Mouse (Mus musculus): ENCODE results near the gene Manba. TPM values are rescaled to one million over a fixed set of nuclear protein-coding genes. Genes with fewer than 3 reads are reported as not detected.
A peak's percentile ranks its signal among the peaks of the same experiment; 100 is the strongest.

The Manba gene
- polyA plus RNA-seq, 1 experiment from 2014 or later: 18.6 TPM

DNA sequence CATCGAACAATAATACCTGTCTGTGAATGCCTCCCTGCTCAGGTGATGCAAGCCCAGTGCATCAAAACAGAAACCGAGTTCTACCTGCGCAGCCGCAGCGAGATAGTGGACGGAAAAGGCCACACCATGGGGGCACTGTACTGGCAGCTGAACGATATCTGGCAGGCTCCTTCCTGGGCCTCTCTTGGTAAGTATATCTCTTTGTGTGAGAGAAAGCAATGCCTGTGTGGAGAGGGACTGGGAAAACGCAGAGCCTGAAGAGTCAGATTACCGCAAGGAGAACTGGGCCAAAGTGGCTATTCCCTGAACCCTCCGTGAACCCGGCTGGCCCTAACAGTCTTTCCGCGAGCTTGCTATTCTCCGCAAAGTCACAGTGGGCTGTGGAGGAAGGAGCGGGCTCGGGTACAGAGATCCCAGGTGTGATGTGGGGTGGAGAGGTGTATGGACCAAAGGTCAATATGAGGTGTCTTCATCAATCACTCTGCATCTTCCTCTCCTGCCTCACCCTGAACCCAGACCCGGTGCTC, 77.8 kb downstream of the Manba start:
- ATAC-seq: no peak
- Histone ChIP-seq H3K27ac (ENCODE audit: low read depth, low read length) (no peak overlapping the region), H3K27me3 (replicated peaks; ENCODE audit: control insufficient read depth, insufficient read depth, low read length) (no peaks in the 10 kb centered on the region), H3K36me3 (ENCODE audit: control insufficient read depth, insufficient read depth) (peaks cover 14% of the 10 kb centered on the region; the same call in 1 of the 2 replicates), H3K4me1 (replicated peaks; ENCODE audit: control insufficient read depth, insufficient read depth, low read length) (no peaks in the 10 kb centered on the region), H3K4me3 (ENCODE audit: low read depth, low read length) (no peak overlapping the region), H3K4me2 (replicated peaks; ENCODE audit: low read depth) (no peak overlapping the region), H3K9me3 (ENCODE audit: control insufficient read depth) (no peaks in the 10 kb centered on the region), H3K9ac (ENCODE audit: low read depth, low read length) (no peak overlapping the region)
- TF ChIP-seq CTCF (IDR thresholded peaks at IDR 0.05; ENCODE audit: low read depth): no peak
- 85% methylated on average over 17 of the region's 17 CpGs for WGBS

DNA sequence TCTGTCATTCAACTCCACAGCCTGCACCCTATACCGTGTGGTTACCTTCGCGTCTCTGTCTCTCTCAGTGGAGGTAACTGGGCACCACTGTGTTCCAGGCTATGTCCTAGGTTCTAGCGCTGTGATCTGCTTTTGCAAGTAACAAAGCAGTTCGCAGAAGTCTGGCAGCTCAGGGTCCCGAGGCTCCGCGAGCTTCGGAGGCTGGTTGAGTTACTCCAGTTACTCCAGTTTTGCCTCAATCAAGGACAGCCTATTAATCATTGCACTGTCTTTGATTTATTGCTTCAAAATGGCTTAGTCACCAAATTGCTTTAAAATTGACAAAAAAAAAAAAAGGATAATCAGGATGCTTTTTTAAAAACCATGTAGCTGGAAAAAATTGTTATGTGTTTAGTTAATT, 79.3 kb downstream of the Manba start:
- Histone ChIP-seq H3K9ac (ENCODE audit: low read depth, low read length) (no peak overlapping the region), H3K27me3 (replicated peaks; ENCODE audit: control insufficient read depth, insufficient read depth, low read length) (no peaks in the 10 kb centered on the region), H3K36me3 (ENCODE audit: control insufficient read depth, insufficient read depth) (peaks cover 11% of the 10 kb centered on the region; the same call in 1 of the 2 replicates), H3K9me3 (ENCODE audit: control insufficient read depth) (no peaks in the 10 kb centered on the region), H3K27ac (ENCODE audit: low read depth, low read length) (no peak overlapping the region), H3K4me1 (replicated peaks; ENCODE audit: control insufficient read depth, insufficient read depth, low read length) (no peaks in the 10 kb centered on the region), H3K4me2 (replicated peaks; ENCODE audit: low read depth) (no peak overlapping the region), H3K4me3 (ENCODE audit: low read depth, low read length) (no peak overlapping the region)
- 85% methylated on average over 9 of the region's 9 CpGs for WGBS
- TF ChIP-seq CTCF (IDR thresholded peaks at IDR 0.05; ENCODE audit: low read depth): no peak
- no peak for ATAC-seq

DNA sequence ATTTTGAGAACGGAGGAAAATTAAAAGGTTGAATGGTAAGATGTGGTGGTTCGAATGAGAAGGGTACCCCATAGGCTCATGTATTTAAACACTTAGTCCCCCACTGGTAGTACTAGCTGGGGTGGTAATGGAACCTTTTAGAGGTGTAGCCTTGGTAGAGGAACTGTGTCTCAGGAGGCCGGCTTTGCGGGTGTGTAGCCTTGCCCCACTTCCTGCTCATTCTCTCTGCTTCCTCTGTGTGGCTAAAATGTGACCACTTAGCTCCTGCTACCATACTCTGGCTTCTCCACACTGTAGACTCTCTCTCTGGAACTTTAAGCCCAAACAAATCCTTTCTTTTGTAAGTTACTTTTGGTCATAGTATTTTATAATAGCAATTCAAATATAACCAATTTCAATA, 79.9 kb downstream of the Manba start:
- ATAC-seq: no peak
- H3K27me3 ChIP-seq (replicated peaks; ENCODE audit: control insufficient read depth, insufficient read depth, low read length): no peaks in the 10 kb centered on the region
- 94% methylated on average over 4 of the region's 4 CpGs for WGBS
- peaks cover 13% of the 10 kb centered on the region; the same call in 1 of the 2 replicates for H3K36me3 ChIP-seq (ENCODE audit: control insufficient read depth, insufficient read depth)
- H3K27ac ChIP-seq (ENCODE audit: low read depth, low read length): no peak overlapping the region
- H3K9ac ChIP-seq (ENCODE audit: low read depth, low read length): no peak overlapping the region
- no peak for TF ChIP-seq CTCF (IDR thresholded peaks at IDR 0.05; ENCODE audit: low read depth)
- no peak overlapping the region for H3K4me3 ChIP-seq (ENCODE audit: low read depth, low read length)
- H3K4me2 ChIP-seq (replicated peaks; ENCODE audit: low read depth): no peak overlapping the region
- H3K9me3 ChIP-seq (ENCODE audit: control insufficient read depth): no peaks in the 10 kb centered on the region
- no peaks in the 10 kb centered on the region for H3K4me1 ChIP-seq (replicated peaks; ENCODE audit: control insufficient read depth, insufficient read depth, low read length)

- TF ChIP-seq CTCF (IDR thresholded peaks at IDR 0.05; ENCODE audit: low read depth): no peak
- WGBS: 76% methylated on average over 6 of the region's 6 CpGs
- no peak for ATAC-seq
Measured at GRCm38 (mm10) chr3:135567888-135568287, 82.5 kb downstream of the Manba start.

DNA sequence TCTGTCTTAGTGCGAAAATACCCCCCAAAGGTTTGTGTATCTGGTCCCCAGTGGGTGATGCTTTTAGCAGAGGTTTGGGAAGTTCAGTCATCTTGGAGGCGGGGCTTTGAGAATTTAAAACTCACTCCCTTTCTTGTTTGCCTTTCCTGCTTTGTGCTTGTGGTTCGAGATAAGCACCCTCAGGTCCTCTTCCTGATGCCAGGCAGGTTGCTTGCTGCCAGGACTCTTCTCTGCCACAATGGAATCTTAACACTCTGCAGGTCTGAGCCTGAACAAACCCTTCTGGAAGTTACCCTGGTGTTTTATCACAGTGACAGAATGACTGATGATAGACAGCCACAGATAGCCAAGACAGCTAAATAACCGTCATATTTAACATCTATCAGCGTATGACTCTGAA, 83.2 kb downstream of the Manba start:
- no peaks in the 10 kb centered on the region for H3K27me3 ChIP-seq (replicated peaks; ENCODE audit: control insufficient read depth, insufficient read depth, low read length)
- H3K9me3 ChIP-seq (ENCODE audit: control insufficient read depth): no peaks in the 10 kb centered on the region
- no peak overlapping the region for H3K9ac ChIP-seq (ENCODE audit: low read depth, low read length)
- no peak overlapping the region for H3K27ac ChIP-seq (ENCODE audit: low read depth, low read length)
- H3K4me2 ChIP-seq (replicated peaks; ENCODE audit: low read depth): no peak overlapping the region
- no peak overlapping the region for H3K4me3 ChIP-seq (ENCODE audit: low read depth, low read length)
- WGBS: 63% methylated on average over 5 of the region's 5 CpGs
- peaks cover 18% of the 10 kb centered on the region; the same call in 1 of the 2 replicates for H3K36me3 ChIP-seq (ENCODE audit: control insufficient read depth, insufficient read depth)
- no peaks in the 10 kb centered on the region for H3K4me1 ChIP-seq (replicated peaks; ENCODE audit: control insufficient read depth, insufficient read depth, low read length)
- ATAC-seq: no peak
- TF ChIP-seq CTCF (IDR thresholded peaks at IDR 0.05; ENCODE audit: low read depth): no peak

More at GRCm38 (mm10) chr3:135567888-135568287, 82.5 kb downstream of the Manba start:
- Histone ChIP-seq H3K4me1 (replicated peaks; ENCODE audit: control insufficient read depth, insufficient read depth, low read length) (no peaks in the 10 kb centered on the region), H3K27me3 (replicated peaks; ENCODE audit: control insufficient read depth, insufficient read depth, low read length) (no peaks in the 10 kb centered on the region), H3K9me3 (ENCODE audit: control insufficient read depth) (no peaks in the 10 kb centered on the region), H3K27ac (ENCODE audit: low read depth, low read length) (no peak overlapping the region), H3K4me2 (replicated peaks; ENCODE audit: low read depth) (no peak overlapping the region), H3K36me3 (ENCODE audit: control insufficient read depth, insufficient read depth) (peaks cover 23% of the 10 kb centered on the region; the same call in 1 of the 2 replicates), H3K9ac (ENCODE audit: low read depth, low read length) (no peak overlapping the region), H3K4me3 (ENCODE audit: low read depth, low read length) (no peak overlapping the region)

DNA sequence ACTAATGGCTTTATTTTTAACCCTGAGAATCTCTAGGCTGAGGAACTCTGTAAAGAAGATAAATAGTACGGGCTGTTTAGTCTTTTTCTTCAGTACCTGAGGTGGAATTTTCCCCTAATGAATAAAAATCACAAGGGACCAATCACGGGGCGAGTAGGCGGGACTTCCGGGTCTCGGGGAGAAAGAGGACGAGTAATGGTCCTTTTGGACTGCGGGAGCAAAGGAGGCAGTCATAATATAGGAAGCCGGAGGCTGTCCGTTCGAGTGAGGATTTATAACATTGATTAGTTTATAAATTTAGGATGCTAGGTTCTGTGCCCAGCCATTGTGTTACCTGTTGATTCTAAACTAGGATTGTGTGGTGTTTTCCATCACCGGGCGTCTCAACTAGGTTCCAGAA, 86.1 kb downstream of the Manba start:
- H3K4me2 ChIP-seq (replicated peaks; ENCODE audit: low read depth): 0 out of 2 replicates have a peak overlapping the region, but pooled peaks have one; percentile 13
- H3K4me1 ChIP-seq (replicated peaks; ENCODE audit: control insufficient read depth, insufficient read depth, low read length): no peaks in the 10 kb centered on the region
- H3K4me3 ChIP-seq (ENCODE audit: low read depth, low read length): no peak overlapping the region
- H3K27me3 ChIP-seq (replicated peaks; ENCODE audit: control insufficient read depth, insufficient read depth, low read length): no peaks in the 10 kb centered on the region
- ATAC-seq: no peak
- no peak overlapping the region for H3K9ac ChIP-seq (ENCODE audit: low read depth, low read length)
- WGBS: 71% methylated on average over 13 of the region's 13 CpGs
- H3K27ac ChIP-seq (ENCODE audit: low read depth, low read length): no peak overlapping the region
- H3K36me3 ChIP-seq (ENCODE audit: control insufficient read depth, insufficient read depth): peaks cover 12% of the 10 kb centered on the region; the same call in 1 of the 2 replicates
- no peaks in the 10 kb centered on the region for H3K9me3 ChIP-seq (ENCODE audit: control insufficient read depth)
- TF ChIP-seq CTCF (IDR thresholded peaks at IDR 0.05; ENCODE audit: low read depth): no peak
